Mouse (Mus musculus): ENCODE measurements at regions not wholly inside any gene's neighbourhood (a gene's known extent, or its start where the extent isn't known, plus 50 kb on each side); places are given as distances from the start of the nearest gene placed in this dataset.
"Not testable (repeated sequence)": the region's sequence is repeated elsewhere in the genome, so short reads cannot be mapped to it uniquely, and the experiment has no call there.

GRCm38 (mm10) chr10:22556401-22556800, 88.4 kb upstream of the Slc2a12 start:
- in situ Hi-C loops (cut with MboI, MseI): not testable (repeated sequence)

- in situ Hi-C loops (cut with MboI, MseI): not testable (repeated sequence)
Observed at GRCm38 (mm10) chr10:22569250-22570010, 75.4 kb upstream of the Slc2a12 start.

- in situ Hi-C loops (cut with MboI, MseI): not testable (repeated sequence)
Observed at GRCm38 (mm10) chr10:22574048-22574447, 70.8 kb upstream of the Slc2a12 start.

GRCm38 (mm10) chr10:22579426-22579825, 65.4 kb upstream of the Slc2a12 start:
- in situ Hi-C loops (cut with MboI, MseI): loop anchor here (5.0 kb wide), 2 partner anchors 97 to 503 kb away; no protein-coding TSS in a partner anchor

GRCm38 (mm10) chr10:22581300-22581699, 63.5 kb upstream of the Slc2a12 start:
- in situ Hi-C loops (cut with MboI, MseI): not testable (repeated sequence)

GRCm38 (mm10) chr10:22583306-22583705, 61.5 kb upstream of the Slc2a12 start:
- in situ Hi-C loops (cut with MboI, MseI): not testable (repeated sequence)

- in situ Hi-C loops (cut with MboI, MseI): not testable (repeated sequence)
Observed at GRCm38 (mm10) chr10:22588587-22588986, 56.2 kb upstream of the Slc2a12 start.

GRCm38 (mm10) chr10:22591664-22592063, 53.1 kb upstream of the Slc2a12 start:
- in situ Hi-C loops (cut with MboI, MseI): not testable (repeated sequence)

- in situ Hi-C loops (cut with MboI, MseI): not testable (repeated sequence)
Observed at GRCm38 (mm10) chr10:22592189-22592603, 52.6 kb upstream of the Slc2a12 start.

- in situ Hi-C loops (cut with MboI, MseI): not testable (repeated sequence)
Observed at GRCm38 (mm10) chr10:22592752-22593151, 52.1 kb upstream of the Slc2a12 start.
